Mouse (Mus musculus) cortical plate, adult 2 months (tissue): ENCODE measurements around the gene Eapp.
"Not testable (repeated sequence)": the region's sequence is repeated elsewhere in the genome, so short reads cannot be mapped to it uniquely, and the experiment has no call there.

ENCODE experiments used
- CTCF ChIP-seq: fragments of 200-500 bp; IDR thresholded peaks from 2 replicates; pipeline ENCODE4 v1.5.1; 2011; ENCODE audit warnings: mild to moderate bottlenecking, control low read depth, low read length; ENCODE audit not compliant: insufficient read depth; ENCODE audit errors: extremely low read depth
- POLR2A ChIP-seq: fragments of 200-500 bp; IDR thresholded peaks from 2 replicates; pipeline ENCODE4 v1.6.1; 2011; ENCODE audit warnings: mild to moderate bottlenecking, low read length, control low read depth; ENCODE audit not compliant: insufficient read depth; ENCODE audit errors: extremely low read depth

DNA sequence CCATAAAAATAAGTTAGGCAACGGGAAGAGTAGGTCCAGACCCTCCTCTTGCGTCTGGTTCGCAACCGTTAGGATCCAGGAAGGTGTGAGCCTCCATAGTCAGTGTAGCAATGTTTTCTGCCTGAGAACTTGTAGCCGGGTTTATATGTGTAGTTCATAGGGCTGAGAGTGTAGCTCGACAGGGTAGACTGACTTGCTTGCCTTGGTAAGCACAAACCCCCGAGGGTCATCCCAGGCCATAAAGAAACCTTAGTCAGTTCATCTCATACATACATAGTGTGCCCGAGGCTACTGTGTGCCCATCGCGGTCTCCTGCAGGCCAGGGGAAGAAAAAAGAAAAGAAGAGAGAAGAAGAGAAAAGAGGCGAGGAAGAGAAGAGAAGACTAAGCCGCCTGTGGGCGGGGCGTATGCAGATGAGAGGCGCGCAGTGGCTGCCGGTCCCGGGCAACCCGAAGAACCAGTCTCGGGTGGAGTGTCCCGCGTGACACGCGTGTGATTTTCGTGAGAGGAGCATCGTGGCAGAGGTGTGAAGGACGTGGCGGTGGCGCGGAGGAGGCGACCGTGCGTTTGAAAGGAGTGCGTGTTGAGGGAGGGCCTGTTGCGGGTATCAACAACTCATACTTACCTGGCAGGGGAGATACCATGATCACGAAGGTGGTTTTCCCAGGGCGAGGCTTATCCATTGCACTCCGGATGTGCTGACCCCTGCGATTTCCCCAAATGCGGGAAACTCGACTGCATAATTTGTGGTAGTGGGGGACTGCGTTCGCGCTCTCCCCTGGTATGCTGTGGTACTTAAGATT is 14.2 kb upstream of the Eapp start:
- not testable (repeated sequence) for TF ChIP-seq POLR2A, CTCF
